Mouse (Mus musculus) thymus, postnatal 14 days (tissue): ENCODE results near the gene Slain2.
"Not testable (repeated sequence)": the region's sequence is repeated elsewhere in the genome, so short reads cannot be mapped to it uniquely, and the experiment has no call there.

Experiments used
- DNase-seq: peaks from one replicate; pipeline ENCODE4 v3.0.0; 2021

The Slain2 gene

GRCm38 (mm10) chr5:72953996-72954604, 40.0 kb downstream of the Slain2 start:
- no peak for DNase-seq

GRCm38 (mm10) chr5:72957281-72957680, 43.2 kb downstream of the Slain2 start:
- no peak for DNase-seq

- DNase-seq = no peak
Measured at GRCm38 (mm10) chr5:72960096-72960495, 46.0 kb downstream of the Slain2 start.

- no peak for DNase-seq
Measured at GRCm38 (mm10) chr5:72965706-72966105, 51.6 kb downstream of the Slain2 start.

GRCm38 (mm10) chr5:72972435-72972834, 58.3 kb downstream of the Slain2 start:
- no peak for DNase-seq

- DNase-seq = no peak
Measured at GRCm38 (mm10) chr5:72972934-72973333, 58.8 kb downstream of the Slain2 start.

GRCm38 (mm10) chr5:72974602-72975001, 60.5 kb downstream of the Slain2 start, which contains the start of gene Gm10135:
Gm10135 (minus strand) TSS chr5:72974702.
- no peak for DNase-seq

- DNase-seq = no peak
Measured at GRCm38 (mm10) chr5:72975996-72976395, 61.9 kb downstream of the Slain2 start.

GRCm38 (mm10) chr5:72976539-72976938, 62.4 kb downstream of the Slain2 start:
- no peak for DNase-seq

GRCm38 (mm10) chr5:72984091-72984490, 70.0 kb downstream of the Slain2 start:
- DNase-seq = peak; percentile 13

- DNase-seq = no peak
Measured at GRCm38 (mm10) chr5:72987786-72988185, 73.7 kb downstream of the Slain2 start.

GRCm38 (mm10) chr5:72989756-72990155, 75.7 kb downstream of the Slain2 start:
- no peak for DNase-seq

- DNase-seq = no peak
Measured at GRCm38 (mm10) chr5:72992474-72992873, 78.4 kb downstream of the Slain2 start.

GRCm38 (mm10) chr5:72994424-72994823, 80.3 kb downstream of the Slain2 start:
- no peak for DNase-seq

- DNase-seq = no peak
Measured at GRCm38 (mm10) chr5:72994928-72995327, 80.8 kb downstream of the Slain2 start.

- DNase-seq = no peak
Measured at GRCm38 (mm10) chr5:72995379-72995778, 81.3 kb downstream of the Slain2 start.

- not testable (repeated sequence) for DNase-seq
Measured at GRCm38 (mm10) chr5:72998546-72998945, 84.4 kb downstream of the Slain2 start.

- no peak for DNase-seq
Measured at GRCm38 (mm10) chr5:73004046-73004445, 89.9 kb downstream of the Slain2 start.

- no peak for DNase-seq
Measured at GRCm38 (mm10) chr5:73006784-73007581, 92.9 kb downstream of the Slain2 start, which contains the start of gene Slc10a4. Slc10a4 (plus strand) TSS chr5:73006883.

- DNase-seq = no peak
Measured at GRCm38 (mm10) chr5:73007582-73007959, 93.5 kb downstream of the Slain2 start.

GRCm38 (mm10) chr5:73008230-73008629, 94.1 kb downstream of the Slain2 start:
- peak; percentile 33 for DNase-seq

- DNase-seq = not testable (repeated sequence)
Measured at GRCm38 (mm10) chr5:73011806-73012205, 97.7 kb downstream of the Slain2 start.

GRCm38 (mm10) chr5:73012884-73013610, 98.9 kb downstream of the Slain2 start:
- DNase-seq = not testable (repeated sequence)
